Mouse (Mus musculus): ENCODE results near the gene Gtf2h4.

Gene Gtf2h4

GRCm38 (mm10) chr17:35673416-35674035 is at the start of gene Gtf2h4:
TSS of gene Gtf2h4 (minus strand) at chr17:35673739.
- DNase-seq (ENCODE audit: low read depth, low spot score) = peak; percentile 98

- DNase-seq (ENCODE audit: low read depth, low spot score) = no peak
Observed at GRCm38 (mm10) chr17:35721676-35722075, 48.1 kb upstream of the Gtf2h4 start.

GRCm38 (mm10) chr17:35720340-35720727 is 46.8 kb upstream of the Gtf2h4 start:
- no peak for DNase-seq (ENCODE audit: low read depth, low spot score)

- DNase-seq (ENCODE audit: low read depth, low spot score) = no peak
Observed at GRCm38 (mm10) chr17:35719616-35720339, 46.2 kb upstream of the Gtf2h4 start.

GRCm38 (mm10) chr17:35717080-35717479 is 43.5 kb upstream of the Gtf2h4 start:
- no peak for DNase-seq (ENCODE audit: low read depth, low spot score)

- DNase-seq (ENCODE audit: low read depth, low spot score) = no peak
Observed at GRCm38 (mm10) chr17:35716114-35716513, 42.6 kb upstream of the Gtf2h4 start.

- no peak for DNase-seq (ENCODE audit: low read depth, low spot score)
Observed at GRCm38 (mm10) chr17:35710705-35711347, 37.3 kb upstream of the Gtf2h4 start.

- no peak for DNase-seq (ENCODE audit: low read depth, low spot score)
Observed at GRCm38 (mm10) chr17:35708611-35709010, 35.1 kb upstream of the Gtf2h4 start.

GRCm38 (mm10) chr17:35707929-35708328 is 34.4 kb upstream of the Gtf2h4 start:
- no peak for DNase-seq (ENCODE audit: low read depth, low spot score)

- no peak for DNase-seq (ENCODE audit: low read depth, low spot score)
Observed at GRCm38 (mm10) chr17:35705836-35706235, 32.3 kb upstream of the Gtf2h4 start.

- DNase-seq (ENCODE audit: low read depth, low spot score) = no peak
Observed at GRCm38 (mm10) chr17:35704621-35705464, 31.3 kb upstream of the Gtf2h4 start, which contains the start of gene Ddr1. TSS of gene Ddr1 (minus strand) at chr17:35704621.

GRCm38 (mm10) chr17:35703751-35704271 is 30.3 kb upstream of the Gtf2h4 start:
- no peak for DNase-seq (ENCODE audit: low read depth, low spot score)

GRCm38 (mm10) chr17:35703065-35703464 is 29.5 kb upstream of the Gtf2h4 start:
- DNase-seq (ENCODE audit: low read depth, low spot score) = no peak

GRCm38 (mm10) chr17:35702605-35703004 is 29.1 kb upstream of the Gtf2h4 start:
- no peak for DNase-seq (ENCODE audit: low read depth, low spot score)

GRCm38 (mm10) chr17:35701978-35702461 is 28.5 kb upstream of the Gtf2h4 start:
- no peak for DNase-seq (ENCODE audit: low read depth, low spot score)

- DNase-seq (ENCODE audit: low read depth, low spot score) = no peak
Observed at GRCm38 (mm10) chr17:35701203-35701977, 27.9 kb upstream of the Gtf2h4 start.

- no peak for DNase-seq (ENCODE audit: low read depth, low spot score)
Observed at GRCm38 (mm10) chr17:35700371-35700961, 26.9 kb upstream of the Gtf2h4 start.

GRCm38 (mm10) chr17:35699919-35700318 is 26.4 kb upstream of the Gtf2h4 start:
- DNase-seq (ENCODE audit: low read depth, low spot score) = no peak

GRCm38 (mm10) chr17:35698501-35698883 is 25.0 kb upstream of the Gtf2h4 start:
- DNase-seq (ENCODE audit: low read depth, low spot score) = no peak

Measured in telencephalon, adult 2 months (tissue).